Mouse (Mus musculus) CH12.LX (cell line): ENCODE data around the gene Tfap4. TPM values are rescaled to one million over a fixed set of nuclear protein-coding genes. Genes with fewer than 3 reads are reported as not detected.

Experiments
- DNase-seq: peaks from one replicate; pipeline ENCODE4 v3.0.0-alpha.2; 2013; ENCODE audit errors: extremely low read depth
- H3K27ac ChIP-seq: 2 replicates; pipeline ENCODE4 v1.5.1; 2012; ENCODE audit warnings: low read depth, mild to moderate bottlenecking, control low read depth, moderate library complexity; ENCODE audit not compliant: insufficient read depth
- H3K27me3 ChIP-seq: replicated peaks from 2 replicates; pipeline ENCODE3; 2012; ENCODE audit warnings: inconsistent platforms
- H3K36me3 ChIP-seq, 2 experiments: replicated peaks in 1 of 2; 2 replicates each; pipeline versions ENCODE3 to v1.6.1; 2012; ENCODE audit warnings: inconsistent platforms in 1 of 2, low read length in 1 of 2, mild to moderate bottlenecking in 1 of 2, mixed read lengths in 1 of 2, moderate library complexity in 1 of 2; ENCODE audit not compliant: control insufficient read depth in 1 of 2, insufficient read depth in 1 of 2
- H3K4me1 ChIP-seq, 2 experiments: 2 replicates each; pipeline ENCODE4 v1.6.1; 2012; ENCODE audit warnings: inconsistent platforms in 1 of 2, moderate library complexity in 1 of 2; ENCODE audit not compliant: insufficient read depth in 2 of 2, control insufficient read depth in 1 of 2
- H3K4me2 ChIP-seq: 2 replicates; pipeline ENCODE4 v1.6.1; 2012; ENCODE audit warnings: low read depth, mild to moderate bottlenecking, control low read depth; ENCODE audit not compliant: poor library complexity, insufficient read depth, severe bottlenecking
- H3K4me3 ChIP-seq, 3 experiments: fragments of 150-350 bp in 1 of 3; sonication (generic) in 1 of 3; replicated peaks in 1 of 3; 2 replicates each; pipeline versions ENCODE3 to v1.5.1; 2011 to 2012; ENCODE audit warnings: low read depth in 2 of 3, low read length in 2 of 3, mild to moderate bottlenecking in 2 of 3, moderate library complexity in 2 of 3, control low read depth in 1 of 3, improper control_type of control experiment in 1 of 3, inconsistent platforms in 1 of 3, mixed read lengths in 1 of 3; ENCODE audit not compliant: poor library complexity in 1 of 3
- H3K79me2 ChIP-seq: replicated peaks from 2 replicates; pipeline ENCODE4 v1.6.1; 2012; ENCODE audit warnings: mild to moderate bottlenecking, moderate library complexity; ENCODE audit not compliant: control insufficient read depth, poor library complexity, insufficient read depth, severe bottlenecking; ENCODE audit errors: extremely low read depth
- H3K9ac ChIP-seq: 2 replicates; pipeline ENCODE4 v1.6.1; 2012; ENCODE audit warnings: low read depth, mild to moderate bottlenecking, control low read depth, moderate library complexity; ENCODE audit not compliant: insufficient read depth
- H3K9me3 ChIP-seq: replicated peaks from 2 replicates; pipeline ENCODE3; 2012; ENCODE audit warnings: low read length, inconsistent platforms, mixed read lengths
- BHLHE40 ChIP-seq: IDR thresholded peaks from 2 replicates; pipeline ENCODE4 v1.6.1; 2011; ENCODE audit warnings: mild to moderate bottlenecking, low read depth, low read length, improper control_type of control experiment
- CHD2 ChIP-seq: IDR thresholded peaks from 2 replicates; pipeline ENCODE4 v1.6.1; 2011; ENCODE audit warnings: low read length, improper control_type of control experiment
- CTCF ChIP-seq, 2 experiments: IDR thresholded peaks in 1 of 2; conservative IDR thresholded peaks in 1 of 2; 2 replicates each; pipeline ENCODE4 v1.5.1; 2011 to 2012; ENCODE audit warnings: low read depth in 2 of 2, low read length in 2 of 2, improper control_type of control experiment in 1 of 2, inconsistent platforms in 1 of 2, mild to moderate bottlenecking in 1 of 2, moderate library complexity in 1 of 2
- E2F4 ChIP-seq: IDR thresholded peaks from 2 replicates; pipeline ENCODE4 v1.6.1; 2011; ENCODE audit warnings: low read depth, low read length, improper control_type of control experiment; ENCODE audit not compliant: insufficient replicate concordance
- ELF1 ChIP-seq: IDR thresholded peaks from 2 replicates; pipeline ENCODE4 v1.6.1; 2014; ENCODE audit warnings: low read depth, mild to moderate bottlenecking, inconsistent platforms, low read length, improper control_type of control experiment
- ETS1 ChIP-seq: conservative IDR thresholded peaks from 2 replicates; pipeline ENCODE4 v1.6.1; 2012; ENCODE audit warnings: low read depth, mild to moderate bottlenecking, inconsistent platforms, low read length, improper control_type of control experiment, moderate library complexity
- HCFC1 ChIP-seq: IDR thresholded peaks from 2 replicates; pipeline ENCODE4 v1.6.1; 2012; ENCODE audit warnings: low read depth, mild to moderate bottlenecking, inconsistent platforms, low read length, improper control_type of control experiment
- IRF4 ChIP-seq: IDR thresholded peaks from 2 replicates; pipeline ENCODE4 v1.6.1; 2014; ENCODE audit warnings: low read depth, mild to moderate bottlenecking, inconsistent platforms, low read length, improper control_type of control experiment
- JUN ChIP-seq: IDR thresholded peaks from 2 replicates; pipeline ENCODE4 v1.6.1; 2011; ENCODE audit warnings: low read depth, mild to moderate bottlenecking, low read length, improper control_type of control experiment, moderate library complexity; ENCODE audit not compliant: insufficient read depth
- KAT2A ChIP-seq: IDR thresholded peaks from 2 replicates; pipeline ENCODE4 v1.6.1; 2012; ENCODE audit warnings: low read length, improper control_type of control experiment, inconsistent platforms; ENCODE audit not compliant: insufficient replicate concordance
- MAFK ChIP-seq: IDR thresholded peaks from 2 replicates; pipeline ENCODE4 v1.6.1; 2011; ENCODE audit warnings: low read length, improper control_type of control experiment; ENCODE audit not compliant: insufficient replicate concordance
- MXI1 ChIP-seq: IDR thresholded peaks from 2 replicates; pipeline ENCODE4 v1.6.1; 2011; ENCODE audit warnings: mild to moderate bottlenecking, low read depth, low read length, improper control_type of control experiment
- NELFE ChIP-seq: IDR thresholded peaks from 2 replicates; pipeline ENCODE4 v1.6.1; 2011; ENCODE audit warnings: low read depth, low read length, improper control_type of control experiment
- NRF1 ChIP-seq: IDR thresholded peaks from 2 replicates; pipeline ENCODE4 v1.6.1; 2014; ENCODE audit warnings: low read depth, mild to moderate bottlenecking, inconsistent platforms, low read length, improper control_type of control experiment, moderate library complexity
- POLR2A ChIP-seq: IDR thresholded peaks from 2 replicates; pipeline ENCODE4 v1.6.1; 2011; ENCODE audit warnings: low read depth, mild to moderate bottlenecking, improper control_type of control experiment, low read length
- POLR2AphosphoS2 ChIP-seq: IDR thresholded peaks from 2 replicates; pipeline ENCODE4 v1.6.1; 2011; ENCODE audit warnings: low read depth, low read length, improper control_type of control experiment
- RAD21 ChIP-seq: IDR thresholded peaks from 2 replicates; pipeline ENCODE4 v1.6.1; 2011; ENCODE audit warnings: low read depth, mild to moderate bottlenecking, low read length, improper control_type of control experiment, moderate library complexity
- SIN3A ChIP-seq: IDR thresholded peaks from 2 replicates; pipeline ENCODE4 v1.6.1; 2012; ENCODE audit warnings: low read length, improper control_type of control experiment, inconsistent platforms
- TBP ChIP-seq: conservative IDR thresholded peaks from 2 replicates; pipeline ENCODE4 v1.6.1; 2011; ENCODE audit warnings: low read depth, low read length, improper control_type of control experiment
- TCF12 ChIP-seq: IDR thresholded peaks from 2 replicates; pipeline ENCODE4 v1.6.1; 2014; ENCODE audit warnings: low read depth, mild to moderate bottlenecking, inconsistent platforms, low read length, improper control_type of control experiment
- ZC3H11A ChIP-seq: IDR thresholded peaks from 2 replicates; pipeline ENCODE4 v1.6.1; 2012; ENCODE audit warnings: low read depth, mild to moderate bottlenecking, inconsistent platforms, low read length, improper control_type of control experiment
- ZNF384 ChIP-seq: IDR thresholded peaks from 2 replicates; pipeline ENCODE4 v1.6.1; 2012; ENCODE audit warnings: low read depth, low read length, improper control_type of control experiment, inconsistent platforms
- dilution Hi-C: fragments of 300-500 bp; cut with MboI; formaldehyde crosslinking; loops from 2 replicates; pipeline ENCODE4 v1.14.3; 2020; ENCODE audit warnings: low sequenced_read_pairs; ENCODE audit not compliant: extremely low pct_unique_long_range_greater_than_20kb, extremely low pct_ligation_motif_present
- in situ Hi-C: fragments of 300-500 bp; cut with MboI; formaldehyde crosslinking; loops from 3 replicates; pipeline ENCODE4 v1.14.3; 2019; ENCODE audit warnings: low sequenced_read_pairs, low pct_ligation_motif_present, low pct_unique_long_range_greater_than_20kb, mixed read lengths
- polyA plus RNA-seq: library from polyadenylated mRNA; unstranded; fragments of >175 nt; gene quantifications from 2 replicates; pipeline ENCODE4 v1.2.1, GENCODE M21; 2012; ENCODE audit warnings: low read depth; ENCODE audit not compliant: insufficient read length
- total RNA-seq, 2 experiments: library from RNA; depleted of rRNA; stranded (reverse); fragments of 300-350 nt in 1 of 2; fragments of >200 nt in 1 of 2; gene quantifications; 2 replicates each; pipeline ENCODE4 v1.2.3; 2012 to 2014

The Tfap4 gene
- total and polyA plus RNA-seq, 3 experiments, result 23.5 to 43.3 (median 24.0) TPM

GRCm38 (mm10) chr16:4557949-4558348, 1.7 kb downstream of the Tfap4 start (continued):
- TF ChIP-seq SIN3A (no peak), RAD21 (no peak), ELF1 (no peak), TCF12 (no peak; the same call in 1 of the 2 replicates), BHLHE40 (peak; percentile 74), KAT2A (no peak)

- Histone ChIP-seq H3K9me3 (peaks cover 4% of the 10 kb centered on the region), H3K27me3 (peaks cover 9% of the 10 kb centered on the region), H3K9ac (peak overlapping the region; percentile 7; the same call in 1 of the 2 replicates), H3K79me2 (peaks cover 22% of the 10 kb centered on the region), H3K27ac (no peak overlapping the region), H3K4me3 (peak overlapping the region; percentile 71 to 92 (median 79)), H3K36me3 (peaks cover 0 to 32% of the 10 kb centered on the region in 2 experiments), H3K4me2 (peak overlapping the region; percentile 75; the same call in 1 of the 2 replicates), H3K4me1 (peaks cover 23 to 60% of the 10 kb centered on the region in 2 experiments)
- in situ Hi-C loops (loop anchor here (5.0 kb wide), 1 partner anchor 120 kb away; the partner anchor contains the start of gene Coro7), dilution Hi-C loops (no loop called here)
- no peak for DNase-seq
- no peak for TF ChIP-seq POLR2A
- TF ChIP-seq NRF1, result no peak
- no peak for TF ChIP-seq ZNF384
- TF ChIP-seq POLR2AphosphoS2, result no peak
- TF ChIP-seq MAFK, result no peak
- TF ChIP-seq RAD21, result no peak
- TF ChIP-seq CHD2, result no peak
- TF ChIP-seq E2F4, result no peak
- TF ChIP-seq JUN, result no peak
- no peak; the same call in 1 of the 2 replicates for TF ChIP-seq HCFC1
- TF ChIP-seq CTCF (conservative IDR thresholded peaks at IDR 0.05 in 1 of 2, IDR thresholded peaks at IDR 0.05 in 1 of 2; ENCODE audit: low read depth in 2 of 2, low read length in 2 of 2), result no peak
- 0 out of 2 replicates have a peak, but pooled peaks have one; percentile 11 for TF ChIP-seq IRF4
- TF ChIP-seq SIN3A, result no peak
- no peak for TF ChIP-seq TBP
- no peak for TF ChIP-seq TCF12
- no peak for TF ChIP-seq ZC3H11A
- 0 out of 2 replicates have a peak, but pooled peaks have one; percentile 50 for TF ChIP-seq MXI1
- TF ChIP-seq NELFE, result 0 out of 2 replicates have a peak, but pooled peaks have one; percentile 10
- TF ChIP-seq ETS1, result no peak
Measured at GRCm38 (mm10) chr16:4557085-4557484, 2.6 kb downstream of the Tfap4 start.
